Mouse (Mus musculus): ENCODE results near the gene Cog7. TPM values are rescaled to one million over a fixed set of nuclear protein-coding genes. Genes with fewer than 3 reads are reported as not detected.

Gene Cog7
- polyA plus RNA-seq, 1 experiment from 2014 or later, result 24.4 TPM

- Histone ChIP-seq H3K27me3 (no peaks in the 10 kb centered on the region), H3K4me2 (replicated peaks) (no peak overlapping the region), H3K36me3 (peaks cover 23% of the 10 kb centered on the region), H3K4me3 (no peak overlapping the region), H3K4me1 (no peaks in the 10 kb centered on the region), H3K9ac (no peak overlapping the region), H3K9me3 (no peaks in the 10 kb centered on the region), H3K27ac (no peak overlapping the region)
- no peak for ATAC-seq (ENCODE audit: insufficient number of reproducible peaks, insufficient read depth, low FRiP score, low TSS enrichment)
- WGBS, result 83% methylated on average over 5 of the region's 5 CpGs
These were observed 35.3 kb downstream of the Cog7 start for GRCm38 (mm10) chr7:121946196-121946595.

GRCm38 (mm10) chr7:121942371-121942770 lies 39.1 kb downstream of the Cog7 start:
- ATAC-seq (ENCODE audit: insufficient number of reproducible peaks, insufficient read depth, low FRiP score, low TSS enrichment), result no peak
- Histone ChIP-seq H3K9me3 (no peaks in the 10 kb centered on the region), H3K4me2 (replicated peaks) (no peak overlapping the region), H3K27ac (no peak overlapping the region), H3K27me3 (no peaks in the 10 kb centered on the region), H3K9ac (no peak overlapping the region), H3K4me3 (no peak overlapping the region), H3K4me1 (peaks cover 2% of the 10 kb centered on the region; the same call in 1 of the 2 replicates), H3K36me3 (peaks cover 20% of the 10 kb centered on the region)
- WGBS, result 85% methylated on average over 2 of the region's 2 CpGs

GRCm38 (mm10) chr7:121941640-121942039 lies 39.9 kb downstream of the Cog7 start:
- Histone ChIP-seq H3K4me2 (replicated peaks) (no peak overlapping the region), H3K9ac (no peak overlapping the region), H3K9me3 (no peaks in the 10 kb centered on the region), H3K4me1 (peaks cover 4% of the 10 kb centered on the region; the same call in 1 of the 2 replicates), H3K4me3 (no peak overlapping the region), H3K27me3 (no peaks in the 10 kb centered on the region), H3K36me3 (peaks cover 20% of the 10 kb centered on the region), H3K27ac (no peak overlapping the region)
- ATAC-seq (ENCODE audit: insufficient number of reproducible peaks, insufficient read depth, low FRiP score, low TSS enrichment), result no peak
- 81% methylated on average over 3 of the region's 3 CpGs for WGBS

- ATAC-seq (ENCODE audit: insufficient number of reproducible peaks, insufficient read depth, low FRiP score, low TSS enrichment), result no peak
- Histone ChIP-seq H3K27me3 (no peaks in the 10 kb centered on the region), H3K9me3 (no peaks in the 10 kb centered on the region), H3K4me1 (peaks cover 4% of the 10 kb centered on the region; the same call in 1 of the 2 replicates), H3K9ac (no peak overlapping the region), H3K4me2 (replicated peaks) (no peak overlapping the region), H3K27ac (no peak overlapping the region), H3K36me3 (peaks cover 20% of the 10 kb centered on the region), H3K4me3 (no peak overlapping the region)
- 86% methylated on average over 3 of the region's 3 CpGs for WGBS
These were observed 40.5 kb downstream of the Cog7 start for GRCm38 (mm10) chr7:121941016-121941415.

GRCm38 (mm10) chr7:121939729-121940128 lies 41.8 kb downstream of the Cog7 start:
- no peak overlapping the region for H3K9ac ChIP-seq
- H3K9me3 ChIP-seq, result no peaks in the 10 kb centered on the region
- H3K4me2 ChIP-seq (replicated peaks), result no peak overlapping the region
- H3K27me3 ChIP-seq, result no peaks in the 10 kb centered on the region
- peaks cover 28% of the 10 kb centered on the region for H3K36me3 ChIP-seq
- ATAC-seq (ENCODE audit: insufficient number of reproducible peaks, insufficient read depth, low FRiP score, low TSS enrichment), result peak; percentile 31; the same call in 1 of the 2 replicates
- WGBS, result 46% methylated on average over 4 of the region's 4 CpGs
- H3K4me1 ChIP-seq, result peaks cover 9% of the 10 kb centered on the region; the same call in 1 of the 2 replicates
- no peak overlapping the region for H3K4me3 ChIP-seq
- H3K27ac ChIP-seq, result no peak overlapping the region

- H3K9ac ChIP-seq, result no peak overlapping the region
- H3K36me3 ChIP-seq, result peaks cover 28% of the 10 kb centered on the region
- no peak overlapping the region for H3K4me3 ChIP-seq
- no peaks in the 10 kb centered on the region for H3K27me3 ChIP-seq
- H3K9me3 ChIP-seq, result no peaks in the 10 kb centered on the region
- no peak overlapping the region for H3K27ac ChIP-seq
- WGBS, result 77% methylated on average over 6 of the region's 6 CpGs
- no peak overlapping the region for H3K4me2 ChIP-seq (replicated peaks)
- H3K4me1 ChIP-seq, result peaks cover 9% of the 10 kb centered on the region; the same call in 1 of the 2 replicates
- no peak for ATAC-seq (ENCODE audit: insufficient number of reproducible peaks, insufficient read depth, low FRiP score, low TSS enrichment)
These were observed 42.3 kb downstream of the Cog7 start for GRCm38 (mm10) chr7:121939244-121939643.

GRCm38 (mm10) chr7:121938124-121938891 lies 43.2 kb downstream of the Cog7 start:
- ATAC-seq (ENCODE audit: insufficient number of reproducible peaks, insufficient read depth, low FRiP score, low TSS enrichment), result no peak
- peaks cover 22% of the 10 kb centered on the region for H3K36me3 ChIP-seq

GRCm38 (mm10) chr7:121936861-121937630 lies 44.5 kb downstream of the Cog7 start:
- Histone ChIP-seq H3K27ac (no peak overlapping the region), H3K27me3 (no peaks in the 10 kb centered on the region), H3K4me2 (replicated peaks) (no peak overlapping the region), H3K9ac (no peak overlapping the region), H3K9me3 (no peaks in the 10 kb centered on the region), H3K4me1 (peaks cover 9% of the 10 kb centered on the region; the same call in 1 of the 2 replicates), H3K36me3 (peaks cover 14% of the 10 kb centered on the region), H3K4me3 (no peak overlapping the region)
- ATAC-seq (ENCODE audit: insufficient number of reproducible peaks, insufficient read depth, low FRiP score, low TSS enrichment), result no peak
- WGBS, result 57% methylated on average over 14 of the region's 14 CpGs

More at GRCm38 (mm10) chr7:121938124-121938891, 43.2 kb downstream of the Cog7 start:
- Histone ChIP-seq H3K4me3 (no peak overlapping the region), H3K9me3 (no peaks in the 10 kb centered on the region), H3K4me2 (replicated peaks) (no peak overlapping the region), H3K27ac (0 out of 2 replicates have a peak overlapping the region, but pooled peaks have one; percentile 6), H3K27me3 (no peaks in the 10 kb centered on the region), H3K9ac (no peak overlapping the region), H3K4me1 (peaks cover 9% of the 10 kb centered on the region; the same call in 1 of the 2 replicates)
- 81% methylated on average over 8 of the region's 8 CpGs for WGBS

GRCm38 (mm10) chr7:121935906-121936794 lies 45.4 kb downstream of the Cog7 start:
- Histone ChIP-seq H3K27me3 (no peaks in the 10 kb centered on the region), H3K36me3 (peaks cover 8% of the 10 kb centered on the region), H3K9ac (no peak overlapping the region), H3K4me2 (replicated peaks) (no peak overlapping the region), H3K9me3 (no peaks in the 10 kb centered on the region), H3K4me1 (peaks cover 12% of the 10 kb centered on the region; the same call in 1 of the 2 replicates), H3K27ac (no peak overlapping the region), H3K4me3 (no peak overlapping the region)
- no peak for ATAC-seq (ENCODE audit: insufficient number of reproducible peaks, insufficient read depth, low FRiP score, low TSS enrichment)
- WGBS, result 67% methylated on average over 12 of the region's 12 CpGs

- no peak for ATAC-seq (ENCODE audit: insufficient number of reproducible peaks, insufficient read depth, low FRiP score, low TSS enrichment)
- Histone ChIP-seq H3K4me2 (replicated peaks) (no peak overlapping the region), H3K9ac (no peak overlapping the region), H3K36me3 (peaks cover 8% of the 10 kb centered on the region), H3K9me3 (no peaks in the 10 kb centered on the region), H3K27me3 (no peaks in the 10 kb centered on the region), H3K4me1 (peaks cover 14% of the 10 kb centered on the region; the same call in 1 of the 2 replicates), H3K27ac (no peak overlapping the region), H3K4me3 (no peak overlapping the region)
- 80% methylated on average over 2 of the region's 2 CpGs for WGBS
These were observed 47.2 kb downstream of the Cog7 start for GRCm38 (mm10) chr7:121934346-121934745.

- Histone ChIP-seq H3K27ac (no peak overlapping the region), H3K27me3 (no peaks in the 10 kb centered on the region), H3K9ac (no peak overlapping the region), H3K4me3 (no peak overlapping the region), H3K36me3 (peaks cover 11% of the 10 kb centered on the region), H3K4me2 (replicated peaks) (no peak overlapping the region), H3K4me1 (peaks cover 14% of the 10 kb centered on the region; the same call in 1 of the 2 replicates), H3K9me3 (no peaks in the 10 kb centered on the region)
- no peak for ATAC-seq (ENCODE audit: insufficient number of reproducible peaks, insufficient read depth, low FRiP score, low TSS enrichment)
- 70% methylated on average over 6 of the region's 6 CpGs for WGBS
These were observed 47.8 kb downstream of the Cog7 start for GRCm38 (mm10) chr7:121933675-121934074.

All from embryonic facial prominence, embryonic 12.5 days (tissue).